Mouse (Mus musculus) embryo, embryonic 9.5 days (tissue): Measurements from ENCODE around the gene Irf2.

Experiments used
- DNase-seq: peaks from one replicate; pipeline ENCODE4 v3.0.0-alpha.2; 2017; ENCODE audit errors: extremely low spot score

The Irf2 gene

DNA sequence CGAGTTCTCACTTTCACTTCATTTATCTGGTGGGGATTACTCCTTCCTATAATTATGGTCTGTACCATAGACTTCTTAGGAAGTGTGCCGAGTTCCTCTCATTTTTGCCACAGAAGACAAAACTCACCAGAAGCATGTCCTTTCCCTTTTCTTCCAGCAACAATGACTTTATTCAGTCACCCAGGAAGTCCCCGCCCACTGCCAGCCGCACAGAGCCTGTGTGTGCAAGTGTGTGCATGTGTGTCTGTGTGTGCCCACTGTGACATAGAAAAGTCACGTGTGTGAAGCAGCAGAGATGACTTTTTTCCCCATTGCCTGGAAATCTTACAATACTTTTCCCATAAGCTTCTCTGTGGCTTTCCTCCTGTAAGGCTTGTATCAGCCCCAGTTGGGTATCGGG, 141.8 kb downstream of the Irf2 start:
- no peak for DNase-seq

GRCm38 (mm10) chr8:46881755-46882419, 142.4 kb downstream of the Irf2 start:
- DNase-seq = no peak

GRCm38 (mm10) chr8:46882743-46883142, 143.2 kb downstream of the Irf2 start:
- DNase-seq = no peak

- no peak for DNase-seq
Measured at GRCm38 (mm10) chr8:46883232-46884000, 143.9 kb downstream of the Irf2 start.

DNA sequence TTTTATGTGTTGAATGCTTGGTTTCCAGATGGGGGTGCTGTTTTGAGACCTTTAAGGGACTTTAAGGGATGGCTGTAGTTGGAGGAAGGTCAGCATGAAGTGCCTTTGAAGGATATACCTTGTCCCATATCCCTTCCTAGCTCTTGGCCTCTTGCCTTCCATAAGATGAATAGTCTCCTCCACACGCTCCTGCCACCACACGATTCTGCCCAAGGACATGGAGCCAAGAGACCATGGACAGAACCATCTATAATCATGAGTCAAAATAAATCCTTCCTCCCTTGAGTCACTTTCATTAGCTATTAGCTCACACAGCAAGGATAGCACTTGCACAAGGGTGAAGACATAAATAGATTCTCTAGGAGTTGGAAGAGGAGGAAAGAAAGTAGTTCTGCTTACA, 146.3 kb downstream of the Irf2 start:
- no peak for DNase-seq

DNA sequence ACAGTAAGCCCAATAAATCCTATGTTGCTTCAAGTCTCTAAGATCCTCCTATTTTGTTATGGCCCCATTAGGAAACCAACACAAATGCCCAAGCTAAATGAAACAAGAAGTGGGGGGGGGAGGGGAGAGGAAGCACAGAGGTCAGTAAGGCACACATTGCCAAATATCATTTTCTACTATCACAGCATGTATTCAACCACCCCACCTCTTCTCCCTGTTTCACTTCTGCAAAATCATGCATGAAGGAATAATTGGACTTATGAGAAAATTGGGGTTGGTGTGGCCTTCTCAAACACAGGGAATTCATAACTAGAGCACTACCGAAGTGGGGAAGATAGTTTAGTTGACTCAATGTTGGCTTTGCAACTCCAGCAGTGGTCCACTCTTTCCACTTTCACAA, 146.7 kb downstream of the Irf2 start:
- no peak for DNase-seq

DNA sequence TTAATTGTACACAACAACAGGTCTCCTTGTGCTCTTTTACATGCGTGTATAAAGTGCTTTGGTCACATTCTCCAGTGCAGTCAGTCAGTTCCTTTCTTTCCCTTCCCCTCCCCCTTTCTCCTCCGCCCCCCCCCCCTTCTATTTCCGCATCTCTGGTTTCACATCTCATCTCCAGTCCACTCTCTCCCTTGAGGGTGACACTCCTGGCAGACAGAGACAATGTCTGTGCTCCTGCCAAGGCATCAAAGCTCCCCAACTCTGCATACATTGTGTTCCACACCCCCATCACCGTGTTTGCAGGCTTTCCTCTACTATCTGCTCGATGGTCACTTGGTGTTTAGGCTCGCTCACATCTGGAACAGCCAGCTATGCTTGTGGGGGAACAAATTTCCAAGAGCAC, 147.9 kb downstream of the Irf2 start:
- no peak for DNase-seq

DNA sequence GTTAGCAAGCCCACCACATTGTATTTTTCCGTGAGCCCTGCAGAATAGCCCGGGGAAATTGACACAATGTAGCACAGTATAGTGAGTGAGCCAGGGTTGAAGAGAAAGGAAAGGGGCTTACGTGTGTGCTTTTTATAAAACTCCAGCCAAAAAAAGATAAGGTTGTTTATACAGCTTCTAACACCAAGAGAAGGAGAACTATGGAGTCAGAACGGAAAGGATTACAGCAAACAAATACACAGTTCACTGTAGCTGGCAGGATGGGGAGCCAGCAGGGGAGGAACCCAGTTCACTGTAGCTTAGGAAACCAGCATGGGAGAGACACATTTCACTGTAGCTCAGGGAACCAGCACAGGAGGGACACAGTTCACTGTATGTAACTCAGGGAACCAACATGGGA, 149.0 kb downstream of the Irf2 start:
- DNase-seq = no peak

DNA sequence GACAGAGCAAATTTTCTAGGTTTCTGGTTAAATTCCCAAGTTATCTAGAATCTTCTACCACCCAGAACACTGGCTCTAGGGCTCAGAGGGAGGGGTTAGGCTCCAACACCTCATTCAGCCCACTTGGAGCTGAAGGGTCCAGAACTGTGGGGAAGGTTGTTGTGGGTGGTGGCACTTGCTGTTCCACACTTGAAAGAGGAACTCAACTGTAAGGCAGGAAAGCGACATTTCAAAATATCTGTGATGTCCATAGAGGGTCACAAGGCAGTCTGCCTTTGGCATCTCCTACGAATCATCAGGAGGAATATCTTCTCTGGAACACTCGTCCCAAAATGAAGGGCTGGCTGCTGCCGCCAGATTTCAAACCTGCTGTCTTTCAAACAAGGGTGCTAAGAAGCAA, 150.7 kb downstream of the Irf2 start:
- no peak for DNase-seq

DNA sequence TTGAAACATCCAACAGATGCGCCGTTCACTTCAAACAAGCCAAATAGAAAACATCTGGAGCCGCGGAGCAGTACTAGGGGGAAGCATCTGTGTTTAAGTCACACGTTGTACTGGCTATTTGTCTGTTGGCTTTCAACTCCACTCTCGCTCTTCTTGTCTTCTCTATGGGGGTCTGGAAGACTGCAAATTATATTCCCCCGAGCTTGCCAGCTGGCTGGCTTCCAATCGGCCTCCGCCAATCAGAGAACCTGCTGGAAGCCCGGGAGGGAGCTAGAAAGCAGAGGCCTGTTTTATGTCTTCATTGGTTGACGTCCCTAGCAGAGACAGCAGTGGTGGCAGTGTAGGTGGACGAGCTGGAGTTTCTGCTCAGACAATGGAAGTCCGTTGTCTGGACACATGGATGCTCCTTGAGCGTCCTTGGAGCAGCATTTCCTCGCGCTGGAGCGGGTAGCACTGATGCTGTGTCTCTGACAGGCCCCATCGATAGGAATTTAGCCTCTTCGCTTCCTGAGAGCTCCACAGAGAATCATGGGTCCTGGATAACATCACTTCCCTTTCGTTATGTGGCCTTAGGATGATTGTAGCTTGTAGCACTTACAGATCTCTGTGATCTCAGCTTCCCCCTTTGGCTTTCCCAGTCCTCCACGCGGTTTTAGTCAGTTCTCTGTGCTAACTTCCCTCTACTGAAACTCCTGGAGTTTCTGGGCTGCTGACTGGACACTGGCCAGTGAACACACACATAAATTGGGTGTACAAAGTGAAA, 153.2 kb downstream of the Irf2 start:
- DNase-seq = peak; percentile 20

DNA sequence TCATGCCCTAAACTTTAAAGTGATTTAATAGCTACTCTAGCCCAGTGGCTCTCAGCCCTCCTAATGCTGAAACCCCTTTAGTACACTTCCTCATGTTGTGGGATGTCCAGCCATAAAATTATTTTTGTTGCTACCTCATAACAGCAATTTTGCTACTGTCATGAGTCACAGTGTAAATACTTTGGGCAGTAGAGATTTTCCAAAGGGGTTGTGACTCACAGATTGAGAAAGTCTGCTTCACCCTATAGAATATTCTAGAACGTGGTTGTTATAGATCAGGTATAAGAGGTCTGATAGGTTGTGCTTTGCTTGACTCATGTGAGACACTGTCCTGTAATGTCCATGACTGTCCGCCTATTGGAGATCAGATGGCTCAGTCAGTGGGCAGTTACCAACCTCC, 154.9 kb downstream of the Irf2 start:
- no peak for DNase-seq

DNA sequence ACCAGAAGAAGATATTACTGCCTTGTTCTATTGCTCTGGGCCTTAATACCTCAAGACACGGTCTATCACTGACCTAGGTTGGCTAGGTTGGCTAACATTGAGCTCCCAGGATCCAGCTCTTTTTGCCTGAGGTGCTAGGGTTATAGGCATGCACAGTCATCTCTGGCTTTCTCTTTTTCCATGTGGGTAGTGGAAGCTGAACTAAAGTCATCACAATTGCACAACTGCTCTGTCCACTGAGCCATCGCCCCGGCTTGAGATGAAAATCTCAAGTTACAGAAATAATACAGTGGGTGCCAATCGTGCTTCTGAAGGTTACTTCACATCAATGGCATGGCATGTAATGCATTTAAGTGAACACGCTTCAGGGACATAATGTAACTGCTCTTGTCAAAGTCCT, 156.5 kb downstream of the Irf2 start:
- DNase-seq = no peak

GRCm38 (mm10) chr8:46896704-46897103, 157.2 kb downstream of the Irf2 start:
- DNase-seq = no peak
